Mouse (Mus musculus) testis, postnatal 10 days (tissue): Measurements from ENCODE around the gene Nrarp.

Experiments
- DNase-seq: peaks from one replicate; pipeline ENCODE4 v3.0.0; 2021; ENCODE audit warnings: low spot score

The Nrarp gene

GRCm38 (mm10) chr2:25180478-25180903 lies at the start of gene Nrarp:
Gene Nrarp (plus strand): TSS chr2:25180758.
- peak; percentile 96 for DNase-seq

- DNase-seq: no peak
Observed at GRCm38 (mm10) chr2:25131601-25132000, 49.0 kb upstream of the Nrarp start.

GRCm38 (mm10) chr2:25137832-25138231 lies 42.7 kb upstream of the Nrarp start:
- no peak for DNase-seq

- DNase-seq: no peak
Observed at GRCm38 (mm10) chr2:25141185-25141584, 39.4 kb upstream of the Nrarp start.

- DNase-seq: no peak
Observed at GRCm38 (mm10) chr2:25141921-25142320, 38.6 kb upstream of the Nrarp start.

- peak; percentile 66 for DNase-seq
Observed at GRCm38 (mm10) chr2:25145346-25145745, 35.2 kb upstream of the Nrarp start.

- no peak for DNase-seq
Observed at GRCm38 (mm10) chr2:25147398-25147797, 33.2 kb upstream of the Nrarp start.

GRCm38 (mm10) chr2:25147892-25148291 lies 32.7 kb upstream of the Nrarp start:
- DNase-seq: no peak

- DNase-seq: no peak
Observed at GRCm38 (mm10) chr2:25149643-25150042, 30.9 kb upstream of the Nrarp start.

- no peak for DNase-seq
Observed at GRCm38 (mm10) chr2:25151280-25151956, 29.1 kb upstream of the Nrarp start.

GRCm38 (mm10) chr2:25156177-25156576 lies 24.4 kb upstream of the Nrarp start:
- no peak for DNase-seq

GRCm38 (mm10) chr2:25156990-25157389 lies 23.6 kb upstream of the Nrarp start:
- DNase-seq: no peak

- peak; percentile 67 for DNase-seq
Observed at GRCm38 (mm10) chr2:25157655-25158054, 22.9 kb upstream of the Nrarp start.

GRCm38 (mm10) chr2:25167481-25167880 lies 13.1 kb upstream of the Nrarp start:
- no peak for DNase-seq

GRCm38 (mm10) chr2:25167919-25168664 lies 12.5 kb upstream of the Nrarp start:
- peak; percentile 85 for DNase-seq

- no peak for DNase-seq
Observed at GRCm38 (mm10) chr2:25168665-25168978, 11.9 kb upstream of the Nrarp start.

- DNase-seq: peak; percentile 62
Observed at GRCm38 (mm10) chr2:25169778-25170177, 10.8 kb upstream of the Nrarp start.

GRCm38 (mm10) chr2:25170326-25171100 lies 10.0 kb upstream of the Nrarp start:
- peak; percentile 36 for DNase-seq

GRCm38 (mm10) chr2:25171101-25171768 lies 9.3 kb upstream of the Nrarp start:
- peak; percentile 46 for DNase-seq

- DNase-seq: no peak
Observed at GRCm38 (mm10) chr2:25171769-25172153, 8.8 kb upstream of the Nrarp start.

- peak; percentile 47 for DNase-seq
Observed at GRCm38 (mm10) chr2:25172629-25173028, 7.9 kb upstream of the Nrarp start.

GRCm38 (mm10) chr2:25173821-25174220 lies 6.7 kb upstream of the Nrarp start:
- no peak for DNase-seq
